In the genomic region with DNA sequence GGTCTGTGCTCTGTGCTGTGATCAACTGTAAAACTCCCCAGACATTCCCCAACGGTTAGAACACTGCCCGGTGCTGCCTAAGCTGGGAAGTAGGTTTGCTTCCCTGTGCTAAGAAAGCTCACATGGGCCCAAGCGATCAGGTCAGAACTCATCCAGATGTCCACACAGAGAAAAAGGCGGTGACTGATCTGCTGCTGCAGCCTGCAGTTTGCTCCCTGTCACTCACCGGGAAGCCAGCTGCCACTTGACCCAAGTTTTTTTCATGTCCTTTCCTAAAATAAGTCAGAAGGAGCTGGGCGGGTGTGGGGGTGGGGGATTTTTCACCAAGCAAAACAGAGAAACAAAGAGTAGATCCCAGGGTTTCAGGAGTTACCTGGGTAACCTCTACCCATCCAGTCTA, we compare ENCODE assay signal across 22 mouse cellular contexts. TPM values are rescaled to one million over a fixed set of nuclear protein-coding genes. Genes with fewer than 3 reads are reported as not detected.
A peak's percentile ranks its signal among the peaks of the same experiment; 100 is the strongest.
DNase-seq lines count a peak whose midpoint lies in the region; ATAC-seq and TF ChIP-seq lines count a peak whose summit lies in the region.
"Had no signal": no experiment of that assay in that cellular context is flagged by ENCODE, and none has a peak within 500 bp of the region (broad histone marks: within the 10 kb centered on the region; RNA-seq: fewer than 3 reads in every experiment).

No protein-coding gene starts in this region.

- peak; percentile 67 for ATAC-seq in heart, postnatal 0 days (ENCODE audit: insufficient read depth, low read depth)
- no peak for ATAC-seq in stomach, postnatal 0 days (ENCODE audit: low FRiP score, low TSS enrichment)
- ATAC-seq: midbrain, embryonic 16.5 days had no signal

- no peak overlapping the region for H3K4me3 ChIP-seq in ES-Bruce4 (ENCODE audit: low read depth, low read length)
- H3K4me3 ChIP-seq in heart, postnatal 0 days (ENCODE audit: low read depth, low read length) = no peak overlapping the region
- H3K4me3 ChIP-seq in stomach, postnatal 0 days (ENCODE audit: low read depth, low read length) = no peak overlapping the region
- H3K4me3 ChIP-seq: embryonic facial prominence, embryonic 13.5 days; forebrain, embryonic 10.5 days; hindbrain, embryonic 10.5 days; limb, embryonic 12.5 days had no signal

- no peaks in the 10 kb centered on the region; the same call in 1 of the 2 replicates for H3K36me3 ChIP-seq in ES-Bruce4 (ENCODE audit: control insufficient read depth, insufficient read depth, low read length, poor library complexity, severe bottlenecking)
- H3K36me3 ChIP-seq in heart, postnatal 0 days (replicated peaks; ENCODE audit: control insufficient read depth, insufficient read depth, low read length) = peaks cover 21% of the 10 kb centered on the region
- no peaks in the 10 kb centered on the region for H3K36me3 ChIP-seq in stomach, postnatal 0 days (ENCODE audit: control insufficient read depth, insufficient read depth, low read length)

- no peak for TF ChIP-seq EP300 in ES-Bruce4 (IDR thresholded peaks at IDR 0.05; ENCODE audit: insufficient read depth, low read depth, low read length)
- TF ChIP-seq EP300 in heart, postnatal 0 days (IDR thresholded peaks at IDR 0.05; ENCODE audit: low read depth) = no peak
- no peak for TF ChIP-seq EP300 in stomach, postnatal 0 days (optimal IDR thresholded peaks at IDR 0.05)

- DNase-seq in gastrocnemius, postnatal 25 days = peak; percentile 33
- DNase-seq in gastrocnemius, postnatal 4 days (ENCODE audit: low spot score in 2 of 2) = no peak
- DNase-seq in heart, adult 8-10 months (ENCODE audit: low spot score) = peak; percentile 31
- DNase-seq in heart, postnatal 0 days (ENCODE audit: low spot score) = peak; percentile 66
- DNase-seq in stomach, postnatal 0 days (ENCODE audit: low spot score) = no peak
- no peak for DNase-seq in right cerebral cortex, postnatal 10 days (ENCODE audit: low spot score in 2 of 2)
- DNase-seq: adrenal gland, postnatal 14 days; kidney, adult 9 months; right cerebral cortex, postnatal 25 days; thymus, adult 18-20 months had no signal

- TF ChIP-seq CTCF in ES-Bruce4 (IDR thresholded peaks at IDR 0.05; ENCODE audit: low read depth, low read length) = no peak
- no peak for TF ChIP-seq CTCF in heart, postnatal 0 days (IDR thresholded peaks at IDR 0.05; ENCODE audit: low read depth)
- TF ChIP-seq CTCF in stomach, postnatal 0 days (IDR thresholded peaks at IDR 0.05; ENCODE audit: low read depth) = no peak

- H3K9ac ChIP-seq in ES-Bruce4 (ENCODE audit: low read depth, poor library complexity, severe bottlenecking) = no peak overlapping the region
- no peak overlapping the region for H3K9ac ChIP-seq in heart, postnatal 0 days (replicated peaks; ENCODE audit: low read depth, low read length)
- no peak overlapping the region for H3K9ac ChIP-seq in stomach, postnatal 0 days (ENCODE audit: low read length)
- H3K9ac ChIP-seq: embryonic facial prominence, embryonic 13.5 days; limb, embryonic 12.5 days had no signal

- TF ChIP-seq POLR2A in ES-Bruce4 (IDR thresholded peaks at IDR 0.05; ENCODE audit: insufficient read depth, low read length) = no peak

- no peaks in the 10 kb centered on the region for H3K27me3 ChIP-seq in ES-Bruce4 (ENCODE audit: control insufficient read depth, insufficient read depth, low read length, poor library complexity, severe bottlenecking)
- no peaks in the 10 kb centered on the region for H3K27me3 ChIP-seq in heart, postnatal 0 days (ENCODE audit: control insufficient read depth, insufficient read depth, low read length)
- no peaks in the 10 kb centered on the region for H3K27me3 ChIP-seq in stomach, postnatal 0 days (ENCODE audit: control insufficient read depth, insufficient read depth, low read length)

- H3K27ac ChIP-seq in ES-Bruce4 (ENCODE audit: insufficient read depth, low read length) = peak overlapping the region; percentile 96
- peak overlapping the region; percentile 63 for H3K27ac ChIP-seq in heart, postnatal 0 days (ENCODE audit: low read depth)
- no peak overlapping the region for H3K27ac ChIP-seq in stomach, postnatal 0 days (replicated peaks)
- H3K27ac ChIP-seq: embryonic facial prominence, embryonic 13.5 days; forebrain, embryonic 10.5 days; hindbrain, embryonic 10.5 days; limb, embryonic 12.5 days had no signal

- 17% methylated on average over 6 of the region's 6 CpGs for WGBS in heart, postnatal 0 days
- 49% methylated on average over 6 of the region's 6 CpGs for WGBS in stomach, postnatal 0 days

- H3K4me1 ChIP-seq in ES-Bruce4 (ENCODE audit: control insufficient read depth, insufficient read depth, low read length) = peaks cover 15% of the 10 kb centered on the region
- peaks cover 31% of the 10 kb centered on the region for H3K4me1 ChIP-seq in heart, postnatal 0 days (ENCODE audit: control insufficient read depth, insufficient read depth)
- no peaks in the 10 kb centered on the region for H3K4me1 ChIP-seq in stomach, postnatal 0 days (replicated peaks; ENCODE audit: control insufficient read depth, insufficient read depth)
- H3K4me1 ChIP-seq: embryonic facial prominence, embryonic 13.5 days; forebrain, embryonic 10.5 days; limb, embryonic 12.5 days had no signal

- no peak overlapping the region for H3K4me2 ChIP-seq in heart, postnatal 0 days (ENCODE audit: low read depth, low read length)
- H3K4me2 ChIP-seq in stomach, postnatal 0 days (replicated peaks; ENCODE audit: low read depth) = no peak overlapping the region
- H3K4me2 ChIP-seq: embryonic facial prominence, embryonic 13.5 days; limb, embryonic 12.5 days had no signal

- H3K9me3 ChIP-seq in ES-Bruce4 (replicated peaks; ENCODE audit: control insufficient read depth, insufficient read depth, low read length, poor library complexity, severe bottlenecking) = no peaks in the 10 kb centered on the region
- H3K9me3 ChIP-seq in heart, postnatal 0 days (replicated peaks; ENCODE audit: control insufficient read depth, low read length) = no peaks in the 10 kb centered on the region
- H3K9me3 ChIP-seq in stomach, postnatal 0 days (ENCODE audit: control insufficient read depth, low read length) = no peaks in the 10 kb centered on the region
- H3K9me3 ChIP-seq: embryonic facial prominence, embryonic 13.5 days; forebrain, embryonic 10.5 days; hindbrain, embryonic 10.5 days; limb, embryonic 12.5 days had no signal

RNA-seq across cellular contexts. Expression of a gene that starts 7.9 kb away (rescaled TPM):
- total RNA-seq in gastrocnemius, postnatal 25 days (2021) = 10 to 100 TPM; 72.3 to 83.1 TPM
- 10 to 100 TPM; 19.6 to 21.6 TPM for total RNA-seq in gastrocnemius, postnatal 4 days (2021)
- polyA plus RNA-seq in ES-Bruce4 (2011; ENCODE audit: insufficient read depth, insufficient read length, low read depth, missing spikeins) = 4.4 and 4.9 TPM in 2 replicates
- 100 to 1,000 TPM; 197 to 218 (median 209) TPM for total RNA-seq in heart, adult 8-10 months (2022)
- 22.1 and 44.8 TPM in 2 replicates for total RNA-seq in heart, postnatal 0 days (2014; rRNA removed; ENCODE audit: low replicate concordance)
- polyA plus RNA-seq in heart, postnatal 0 days (2015; fragmentation: Nextera tagmentation; extraction: Ambion mirVana) = 23.5 and 24.5 TPM in 2 replicates
- 11.2 TPM in 2 replicates for polyA plus RNA-seq in stomach, postnatal 0 days (2015; fragmentation: Nextera tagmentation; extraction: Ambion mirVana)

RNA-seq across cellular contexts. Expression of a gene that starts 26.3 kb away (rescaled TPM):
- not detected for total RNA-seq in gastrocnemius, postnatal 25 days (2021)
- not detected for total RNA-seq in gastrocnemius, postnatal 4 days (2021)
- 2.4 and 2.7 TPM in 2 replicates for polyA plus RNA-seq in ES-Bruce4 (2011; ENCODE audit: insufficient read depth, insufficient read length, low read depth, missing spikeins)
- total RNA-seq in heart, adult 8-10 months (2022) = not detected
- total RNA-seq in heart, postnatal 0 days (2014; rRNA removed; ENCODE audit: low replicate concordance) = not detected in 2 replicates
- polyA plus RNA-seq in heart, postnatal 0 days (2015; fragmentation: Nextera tagmentation; extraction: Ambion mirVana) = 0.10 TPM in 1 of 2 replicates, not detected in the other
- 1.9 and 2.7 TPM in 2 replicates for polyA plus RNA-seq in stomach, postnatal 0 days (2015; fragmentation: Nextera tagmentation; extraction: Ambion mirVana)
- total RNA-seq: megakaryocyte, adult 5-6 weeks; MEL had no signal

RNA-seq across cellular contexts. Expression of a gene that starts 27.6 kb away (rescaled TPM):
- total RNA-seq in gastrocnemius, postnatal 25 days (2021) = not detected
- total RNA-seq in gastrocnemius, postnatal 4 days (2021) = not detected
- not detected in 2 replicates for polyA plus RNA-seq in ES-Bruce4 (2011; ENCODE audit: insufficient read depth, insufficient read length, low read depth, missing spikeins)
- not detected for total RNA-seq in heart, adult 8-10 months (2022)
- not detected in 2 replicates for total RNA-seq in heart, postnatal 0 days (2014; rRNA removed; ENCODE audit: low replicate concordance)
- not detected in 2 replicates for polyA plus RNA-seq in heart, postnatal 0 days (2015; fragmentation: Nextera tagmentation; extraction: Ambion mirVana)
- 0.23 and 0.40 TPM in 2 replicates for polyA plus RNA-seq in stomach, postnatal 0 days (2015; fragmentation: Nextera tagmentation; extraction: Ambion mirVana)
- total RNA-seq: adrenal gland, postnatal 14 days; megakaryocyte, adult 5-6 weeks; MEL had no signal
- polyA plus RNA-seq: embryonic facial prominence, embryonic 13.5 days; forebrain, embryonic 10.5 days; hindbrain, embryonic 10.5 days; limb, embryonic 12.5 days; liver, embryonic 16.5 days; urinary bladder, adult 2 months had no signal

RNA-seq across cellular contexts. Expression of a gene that starts 40.1 kb away (rescaled TPM):
- 10 to 100 TPM; 23.8 to 27.0 TPM for total RNA-seq in gastrocnemius, postnatal 25 days (2021)
- total RNA-seq in gastrocnemius, postnatal 4 days (2021) = 10 to 100 TPM; 31.3 to 33.8 TPM
- 48.3 and 50.6 TPM in 2 replicates for polyA plus RNA-seq in ES-Bruce4 (2011; ENCODE audit: insufficient read depth, insufficient read length, low read depth, missing spikeins)
- 10 to 100 TPM; 19.4 to 21.8 (median 20.3) TPM for total RNA-seq in heart, adult 8-10 months (2022)
- total RNA-seq in heart, postnatal 0 days (2014; rRNA removed; ENCODE audit: low replicate concordance) = 23.8 and 28.9 TPM in 2 replicates
- 41.4 and 45.1 TPM in 2 replicates for polyA plus RNA-seq in heart, postnatal 0 days (2015; fragmentation: Nextera tagmentation; extraction: Ambion mirVana)
- polyA plus RNA-seq in stomach, postnatal 0 days (2015; fragmentation: Nextera tagmentation; extraction: Ambion mirVana) = 79.8 and 81.4 TPM in 2 replicates

RNA-seq across cellular contexts. Expression of a gene that starts 42.0 kb away (rescaled TPM):
- total RNA-seq in gastrocnemius, postnatal 25 days (2021) = not detected
- total RNA-seq in gastrocnemius, postnatal 4 days (2021) = under 1 TPM; 0.07 to 0.54 TPM
- not detected in 2 replicates for polyA plus RNA-seq in ES-Bruce4 (2011; ENCODE audit: insufficient read depth, insufficient read length, low read depth, missing spikeins)
- not detected for total RNA-seq in heart, adult 8-10 months (2022)
- total RNA-seq in heart, postnatal 0 days (2014; rRNA removed; ENCODE audit: low replicate concordance) = not detected in 2 replicates
- polyA plus RNA-seq in heart, postnatal 0 days (2015; fragmentation: Nextera tagmentation; extraction: Ambion mirVana) = not detected in 2 replicates
- polyA plus RNA-seq in stomach, postnatal 0 days (2015; fragmentation: Nextera tagmentation; extraction: Ambion mirVana) = 24.2 and 27.7 TPM in 2 replicates
- total RNA-seq: megakaryocyte, adult 5-6 weeks had no signal
- polyA plus RNA-seq: C2C12; embryonic facial prominence, embryonic 13.5 days; forebrain, embryonic 10.5 days; hindbrain, embryonic 10.5 days; limb, embryonic 12.5 days; midbrain, embryonic 16.5 days; neural tube, embryonic 11.5 days had no signal

Comparison
In these comparisons a context has a peak if more than half of its experiments do, and no peak if none do; other contexts are left out.
1. DNase-seq: peak in gastrocnemius, postnatal 25 days (single experiment), heart, adult 8-10 months (single experiment) and heart, postnatal 0 days (single experiment); none in gastrocnemius, postnatal 4 days (0 of 2), stomach, postnatal 0 days (single experiment) and right cerebral cortex, postnatal 10 days (0 of 2).